In the genomic region with DNA sequence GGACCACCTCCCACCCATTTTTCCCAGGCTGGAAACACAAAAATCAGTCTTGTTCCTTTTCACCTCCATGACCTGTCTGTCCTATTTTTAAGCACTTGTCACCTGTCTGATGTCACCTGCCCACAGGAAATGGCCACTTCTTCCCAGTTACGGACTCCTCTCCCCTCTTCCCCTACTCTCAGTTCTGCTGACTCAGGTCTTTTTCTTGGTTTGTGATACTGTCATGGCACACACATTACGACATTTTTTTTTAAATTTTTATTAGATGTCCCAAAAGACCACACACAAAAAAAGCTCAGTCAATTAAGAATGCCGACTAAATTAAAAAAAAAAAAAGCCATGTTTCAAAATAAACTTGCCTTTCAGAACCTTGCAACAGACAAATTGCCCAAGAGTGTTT, we compare ENCODE assay signal across 1 mouse cellular context.
TF ChIP-seq lines count a peak whose summit lies in the region.

No protein-coding gene starts in this region.

TF ChIP-seq in CH12.LX, 34 proteins besides CTCF, POLR2A, EP300 and RAD21:
- TF ChIP-seq MAFK (IDR thresholded peaks at IDR 0.05; ENCODE audit: insufficient replicate concordance, low read length): peak; percentile 88
- TF ChIP-seq CHD2 (IDR thresholded peaks at IDR 0.05; ENCODE audit: low read length): no peak
- TF ChIP-seq SMC3 (IDR thresholded peaks at IDR 0.05; ENCODE audit: low read depth, low read length): no peak
TF ChIP-seq in CH12.LX: peak in this region for 1.
